Mouse (Mus musculus) hematopoietic stem cell, adult 5-6 weeks (primary cell): ENCODE results near the gene Ppip5k2. TPM values are rescaled to one million over a fixed set of nuclear protein-coding genes. Genes with fewer than 3 reads are reported as not detected.
A peak's percentile ranks its signal among the peaks of the same experiment; 100 is the strongest.

ENCODE experiments used
- ATAC-seq, 2 experiments: fragments of 125-278 bp in 1 of 2; replicated peaks in 1 of 2; 2 replicates each; pipeline ENCODE4 v1.8.0; 2016 to 2017; ENCODE audit warnings: inconsistent platforms in 2 of 2, mild to moderate bottlenecking in 2 of 2, moderate number of reproducible peaks in 2 of 2, low read depth in 1 of 2, moderate TSS enrichment in 1 of 2; ENCODE audit not compliant: low FRiP score in 2 of 2, poor library complexity in 2 of 2, severe bottlenecking in 2 of 2, insufficient read depth in 1 of 2, low TSS enrichment in 1 of 2
- total RNA-seq: library from RNA; stranded (forward); fragments of 172-1452, 232-1000 nt; gene quantifications from 2 replicates; pipeline ENCODE4 v1.2.3, GENCODE M21; 2017

Ppip5k2 gene
- total RNA-seq, 1 experiment from 2014 or later, result 70.0 TPM

- ATAC-seq, result no peak
Observed at GRCm38 (mm10) chr1:97697273-97697672, 72.9 kb downstream of the Ppip5k2 start.

- peak; percentile 53 to 73; a peak in 3 of 4 replicates for ATAC-seq
Observed at GRCm38 (mm10) chr1:97693825-97694224, 76.4 kb downstream of the Ppip5k2 start.

- peak; percentile 86 to 90; a peak in 3 of 4 replicates for ATAC-seq
Observed at GRCm38 (mm10) chr1:97688756-97689155, 81.5 kb downstream of the Ppip5k2 start.

- peak; percentile 37 to 39; a peak in 2 of 4 replicates for ATAC-seq
Observed at GRCm38 (mm10) chr1:97676526-97677177, 93.6 kb downstream of the Ppip5k2 start.

GRCm38 (mm10) chr1:97676115-97676514 lies 94.1 kb downstream of the Ppip5k2 start:
- ATAC-seq, result peak; percentile 44 to 84; a peak in 3 of 4 replicates

GRCm38 (mm10) chr1:97672849-97673248 lies 97.4 kb downstream of the Ppip5k2 start:
- ATAC-seq, result peak; percentile 76 to 85

- ATAC-seq, result no peak
Observed at GRCm38 (mm10) chr1:97667288-97667687, 102.9 kb downstream of the Ppip5k2 start.

- ATAC-seq, result no peak
Observed at GRCm38 (mm10) chr1:97662324-97662723, 107.9 kb downstream of the Ppip5k2 start.

GRCm38 (mm10) chr1:97661406-97662241 lies 108.6 kb downstream of the Ppip5k2 start, which contains the start of gene D1Ertd622e:
Gene D1Ertd622e (minus strand): TSS chr1:97662074.
- ATAC-seq, result peak; percentile 46 to 52

GRCm38 (mm10) chr1:97660687-97661405 lies 109.4 kb downstream of the Ppip5k2 start:
- peak; percentile 35 to 43 for ATAC-seq

GRCm38 (mm10) chr1:97659405-97659804 lies 110.8 kb downstream of the Ppip5k2 start:
- ATAC-seq, result peak; percentile 50 to 65; a peak in 3 of 4 replicates

GRCm38 (mm10) chr1:97657786-97658185 lies 112.4 kb downstream of the Ppip5k2 start:
- no peak for ATAC-seq

GRCm38 (mm10) chr1:97657201-97657600 lies 113.0 kb downstream of the Ppip5k2 start:
- no peak for ATAC-seq

Other genes with a start within 250 kb of the Ppip5k2 start
- gene D1Ertd622e, start 108.3 kb downstream of the Ppip5k2 start, total RNA-seq, result 27.7 and 34.4 TPM in 2 replicates
- 15.3 and 17.8 TPM in 2 replicates for gene Gin1, start 239 bp downstream of the Ppip5k2 start, total RNA-seq